Mouse (Mus musculus) right cerebral cortex, postnatal 36 days (tissue): Measurements from ENCODE around the gene Ampd3.
A peak's percentile ranks its signal among the peaks of the same experiment; 100 is the strongest.

ENCODE experiments used
- DNase-seq, 2 experiments: peaks; one replicate each; pipeline ENCODE4 v3.0.0; 2022; ENCODE audit warnings: low spot score in 2 of 2, mixed read lengths in 1 of 2

Gene Ampd3

GRCm38 (mm10) chr7:110834522-110834921, 66.5 kb downstream of the Ampd3 start:
- no peak for DNase-seq

- no peak for DNase-seq
Observed at GRCm38 (mm10) chr7:110840332-110840731, 72.3 kb downstream of the Ampd3 start.

- DNase-seq, result peak; percentile 89 to 90
Observed at GRCm38 (mm10) chr7:110843916-110844874, 76.2 kb downstream of the Ampd3 start, which contains the start of gene Rnf141. Rnf141 (minus strand) TSS chr7:110844457.

- DNase-seq, result no peak
Observed at GRCm38 (mm10) chr7:110847321-110847720, 79.3 kb downstream of the Ampd3 start.

GRCm38 (mm10) chr7:110848371-110848770, 80.4 kb downstream of the Ampd3 start:
- DNase-seq, result no peak

GRCm38 (mm10) chr7:110851541-110852203, 83.7 kb downstream of the Ampd3 start:
- no peak for DNase-seq

GRCm38 (mm10) chr7:110853611-110854010, 85.6 kb downstream of the Ampd3 start:
- DNase-seq, result no peak

- peak; percentile 17 to 31 for DNase-seq
Observed at GRCm38 (mm10) chr7:110854519-110854918, 86.5 kb downstream of the Ampd3 start.

GRCm38 (mm10) chr7:110854927-110855546, 87.0 kb downstream of the Ampd3 start:
- no peak for DNase-seq

- no peak for DNase-seq
Observed at GRCm38 (mm10) chr7:110855604-110856003, 87.6 kb downstream of the Ampd3 start.

GRCm38 (mm10) chr7:110860129-110860528, 92.1 kb downstream of the Ampd3 start:
- no peak for DNase-seq
